Mouse (Mus musculus) fat pad, adult 2 months (tissue): ENCODE data around the gene Mlh1.

Experiments used
- DNase-seq: peaks from one replicate; pipeline ENCODE4 v3.0.0-alpha.2; 2011; ENCODE audit warnings: low read depth, low spot score; ENCODE audit errors: extremely low read depth

The Mlh1 gene

DNA sequence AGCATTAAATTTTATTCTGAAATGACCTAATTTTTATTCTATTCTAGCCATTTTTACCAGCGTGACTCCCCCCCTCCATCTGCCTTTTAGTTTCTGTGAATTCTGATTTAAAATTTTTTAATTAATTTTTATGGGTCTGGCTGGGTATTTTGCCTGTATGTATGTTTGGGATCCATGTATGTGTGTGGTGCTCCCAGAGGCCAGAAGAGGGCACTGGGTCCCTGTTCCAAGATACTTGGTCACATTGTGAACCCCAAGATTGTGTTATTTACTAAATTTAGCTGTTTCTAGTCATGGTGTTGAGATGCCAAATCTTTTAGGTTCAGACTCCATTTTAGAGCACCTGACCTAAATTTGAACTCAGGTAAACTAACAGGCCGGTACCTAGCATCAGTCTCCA is 14.9 kb upstream of the Mlh1 start:
- DNase-seq: no peak

- no peak for DNase-seq
Observed at GRCm38 (mm10) chr9:111285676-111286075, 14.1 kb upstream of the Mlh1 start.

DNA sequence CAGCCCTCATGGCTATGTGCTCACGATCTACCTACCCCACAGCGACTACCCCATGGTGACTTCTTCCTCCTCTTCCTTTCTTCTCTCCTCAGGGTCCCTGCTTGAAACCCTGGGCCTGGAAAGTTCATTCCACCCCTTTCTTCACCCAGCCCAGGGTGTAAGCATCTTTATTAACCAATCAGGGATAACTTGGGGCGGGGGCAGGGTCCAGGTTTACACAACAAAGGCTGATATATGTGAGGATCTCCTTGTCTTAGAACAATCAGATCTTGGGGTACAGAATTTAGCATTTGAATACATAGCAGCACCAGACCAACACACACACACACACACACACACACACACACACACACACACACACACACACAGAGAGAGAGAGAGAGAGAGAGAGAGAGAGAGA is 13.5 kb upstream of the Mlh1 start:
- DNase-seq: no peak

- DNase-seq: no peak
Observed at GRCm38 (mm10) chr9:111275156-111275555, 3.6 kb upstream of the Mlh1 start.

DNA sequence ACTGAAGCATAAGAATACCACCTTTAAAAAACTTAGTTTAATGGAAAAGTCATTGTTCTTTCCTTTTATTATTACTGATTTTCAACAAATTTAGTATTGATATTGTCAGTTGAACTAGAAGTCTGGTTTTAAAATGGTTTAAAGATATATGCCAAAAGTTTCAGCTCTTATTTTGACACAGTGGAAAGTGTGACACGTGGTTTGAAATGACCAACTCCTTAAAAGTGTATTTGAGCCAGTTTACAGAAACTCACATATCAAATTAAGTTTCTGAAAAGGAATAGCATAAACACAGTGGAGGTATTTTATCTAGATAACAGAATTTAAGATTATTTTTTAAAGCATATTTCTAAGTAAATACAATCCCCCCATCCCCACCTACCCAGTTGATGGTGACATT is 2.4 kb upstream of the Mlh1 start:
- DNase-seq: no peak

DNA sequence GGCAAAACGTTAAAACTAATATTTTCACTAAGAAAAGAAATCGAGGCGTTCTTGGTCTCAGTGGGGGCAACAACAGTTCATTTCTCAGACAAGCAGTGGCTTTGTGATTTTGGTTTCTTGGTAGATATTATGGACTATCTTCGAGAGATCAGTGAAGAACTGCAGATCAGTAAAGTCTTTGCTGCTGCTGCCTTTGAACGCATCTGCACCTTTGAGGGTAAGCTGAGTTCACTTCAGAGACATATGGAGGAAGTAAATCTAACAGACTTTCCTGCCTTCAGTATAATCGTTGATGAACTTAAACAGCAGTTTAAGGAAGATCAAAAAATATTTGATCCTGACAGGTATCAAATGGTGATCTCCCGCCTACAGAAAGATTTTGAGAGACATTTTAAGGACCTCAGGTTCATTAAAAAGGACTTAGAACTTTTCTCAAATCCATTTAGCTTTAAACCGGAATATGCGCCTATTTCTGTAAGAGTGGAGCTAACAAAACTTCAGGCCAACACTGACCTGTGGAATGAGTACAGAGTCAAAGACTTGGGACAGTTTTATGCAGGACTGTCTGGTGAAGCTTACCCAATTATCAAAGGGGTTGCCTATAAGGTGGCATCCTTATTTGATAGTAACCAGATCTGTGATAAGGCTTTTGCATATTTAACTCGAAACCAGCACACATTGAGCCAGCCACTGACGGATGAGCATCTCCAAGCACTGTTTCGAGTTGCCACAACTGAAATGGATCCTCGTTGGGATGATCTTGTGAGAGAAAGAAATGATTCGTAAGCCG is 1.6 kb upstream of the Mlh1 start:
- DNase-seq: no peak

DNA sequence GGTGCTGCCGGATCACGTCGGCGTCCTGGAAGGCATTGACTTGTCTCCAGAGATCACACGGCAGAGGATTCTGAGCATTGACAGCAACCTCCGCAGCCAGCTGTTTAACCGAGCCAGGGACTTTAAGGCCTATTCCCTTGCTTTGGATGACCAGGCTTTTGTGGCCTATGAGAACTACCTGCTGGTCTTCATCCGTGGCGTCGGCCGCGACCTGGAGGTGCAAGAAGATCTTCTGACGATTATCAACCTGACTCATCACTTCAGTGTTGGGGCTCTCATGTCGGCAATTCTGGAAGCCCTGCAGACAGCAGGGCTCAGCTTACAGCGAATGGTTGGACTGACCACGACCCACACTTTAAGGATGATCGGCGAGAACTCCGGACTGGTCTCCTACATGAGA is 765 bp upstream of the Mlh1 start:
- DNase-seq: no peak

GRCm38 (mm10) chr9:111271056-111271433 is 546 bp downstream of the Mlh1 start:
- no peak for DNase-seq

- DNase-seq: no peak
Observed at GRCm38 (mm10) chr9:111270606-111271005, 985 bp downstream of the Mlh1 start.

GRCm38 (mm10) chr9:111267998-111268397 is 3.6 kb downstream of the Mlh1 start:
- no peak for DNase-seq

DNA sequence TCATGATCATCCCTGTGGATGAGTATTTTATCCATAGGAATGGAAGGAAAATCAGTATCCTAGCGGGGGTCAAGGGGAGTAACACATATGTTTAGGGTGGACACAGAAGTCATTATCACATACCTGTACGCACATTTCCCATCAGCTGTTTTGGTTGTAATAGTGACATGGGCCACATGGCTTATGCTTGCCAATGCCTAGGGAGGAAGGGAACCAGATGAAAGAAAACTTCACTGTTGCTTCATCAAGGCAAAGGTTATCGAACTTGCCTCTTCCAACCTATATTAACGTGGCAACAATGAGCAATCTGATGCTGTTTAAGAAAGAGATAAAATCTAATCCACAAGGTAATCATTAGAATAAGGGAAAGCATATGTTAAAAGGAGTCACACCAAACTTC is 10.2 kb downstream of the Mlh1 start:
- no peak for DNase-seq

DNA sequence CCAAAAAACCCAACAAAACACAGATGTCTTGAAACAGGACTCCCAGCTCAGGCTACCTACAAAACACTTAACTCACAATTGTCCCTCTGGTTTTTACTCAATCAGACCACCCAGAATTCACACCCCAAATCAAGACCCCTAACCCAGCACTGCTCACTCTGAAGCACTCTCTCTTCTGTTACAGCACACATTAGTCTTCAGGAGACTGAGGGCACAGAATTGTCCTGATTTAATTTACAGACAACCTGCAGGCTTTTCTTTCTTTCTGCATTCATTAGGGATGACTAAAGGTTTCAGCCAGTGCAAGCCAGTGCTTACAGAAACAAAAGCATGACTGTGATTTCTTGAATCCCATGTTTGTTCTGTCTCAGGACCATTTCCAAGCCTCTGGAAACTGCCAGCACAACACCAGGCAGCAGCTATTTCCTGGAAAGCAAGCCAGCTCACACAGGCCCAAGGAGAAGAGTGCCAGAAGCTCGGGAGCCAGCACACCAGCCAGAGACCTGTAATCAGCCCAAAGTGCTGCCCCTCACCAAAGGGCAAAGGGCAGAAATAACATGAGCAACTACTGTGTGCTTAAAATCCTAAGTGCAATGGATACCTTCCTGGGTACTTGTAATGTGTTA is 11.1 kb downstream of the Mlh1 start:
- peak; percentile 52 for DNase-seq

- no peak for DNase-seq
Observed at GRCm38 (mm10) chr9:111252161-111252869, 19.3 kb downstream of the Mlh1 start.

- no peak for DNase-seq
Observed at GRCm38 (mm10) chr9:111247682-111248246, 23.8 kb downstream of the Mlh1 start.

DNA sequence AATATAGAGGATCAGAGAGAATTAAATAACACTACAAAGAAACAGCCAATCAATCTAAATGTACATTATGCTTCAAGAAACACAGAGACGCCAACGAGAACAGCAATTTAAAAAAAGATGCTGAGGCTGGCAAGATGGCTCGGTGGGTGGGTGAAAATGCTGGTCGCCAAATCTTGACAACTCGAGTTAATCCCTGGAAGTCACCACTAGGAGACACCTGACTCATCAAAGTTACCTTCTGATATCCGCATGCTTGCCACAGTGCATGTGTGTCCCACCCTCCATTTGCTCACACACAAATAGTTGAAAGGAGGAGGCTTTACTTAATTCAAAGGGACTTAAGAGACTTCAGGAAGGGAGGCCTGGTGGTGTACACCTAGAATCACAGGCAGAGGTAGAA is 26.0 kb downstream of the Mlh1 start:
- no peak for DNase-seq

DNA sequence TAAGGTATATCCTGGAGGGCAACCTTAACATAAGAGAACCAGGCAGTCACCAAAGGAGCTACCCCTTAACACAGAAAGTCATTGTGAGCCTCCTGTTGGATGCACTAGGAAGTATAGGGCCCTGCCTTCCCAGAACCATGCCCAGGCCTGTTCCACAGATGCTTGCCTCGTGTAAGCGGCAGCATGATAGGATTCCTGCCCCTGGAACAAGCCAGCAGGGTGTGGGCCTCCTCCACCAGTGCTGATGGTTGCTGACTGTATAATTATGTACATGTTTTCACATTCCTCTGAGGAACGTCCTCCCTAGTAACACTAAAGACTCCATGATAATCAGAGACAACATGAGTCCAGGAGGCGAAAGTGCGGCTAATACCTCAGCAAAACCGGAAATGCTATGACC is 28.2 kb downstream of the Mlh1 start:
- DNase-seq: no peak

GRCm38 (mm10) chr9:111239821-111240220 is 31.8 kb downstream of the Mlh1 start:
- DNase-seq: no peak

DNA sequence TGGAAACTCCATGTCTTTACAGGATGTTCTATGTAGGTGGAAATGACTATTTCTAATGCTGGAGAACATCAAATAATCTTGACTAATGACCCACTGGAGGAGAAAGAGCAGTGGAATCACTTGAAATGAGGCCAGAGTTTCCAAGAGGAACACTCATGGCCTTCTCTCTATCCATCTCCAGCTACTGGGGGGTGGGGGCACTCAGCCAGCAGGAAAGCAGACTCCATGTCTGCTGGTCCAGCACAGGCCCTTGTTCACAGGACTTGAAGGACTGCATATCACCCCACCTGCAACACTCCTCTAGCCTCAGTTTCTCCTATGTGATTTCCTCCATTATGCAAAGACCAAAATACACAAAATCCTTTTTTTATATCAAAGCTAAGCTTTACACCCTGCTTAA is 33.9 kb downstream of the Mlh1 start:
- DNase-seq: no peak

DNA sequence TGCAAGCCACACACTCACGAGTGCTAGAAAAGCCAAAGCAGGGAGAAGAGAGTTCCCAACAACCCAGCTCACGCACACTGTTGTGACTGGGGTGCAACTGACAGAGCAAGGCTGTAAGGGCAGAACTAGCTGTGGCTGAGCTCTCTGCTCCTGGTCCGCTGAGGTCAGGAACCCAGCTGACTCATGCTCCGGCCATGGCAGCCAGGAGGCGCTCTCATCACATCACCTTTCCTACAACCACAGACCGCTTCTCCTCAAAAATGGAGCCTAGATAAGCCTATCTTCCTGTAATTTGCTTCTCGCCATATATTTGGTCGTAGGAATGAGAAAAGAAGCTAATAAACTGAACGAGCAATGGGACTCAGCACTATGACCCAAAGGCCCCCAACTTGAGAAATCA is 36.9 kb downstream of the Mlh1 start:
- DNase-seq: no peak

DNA sequence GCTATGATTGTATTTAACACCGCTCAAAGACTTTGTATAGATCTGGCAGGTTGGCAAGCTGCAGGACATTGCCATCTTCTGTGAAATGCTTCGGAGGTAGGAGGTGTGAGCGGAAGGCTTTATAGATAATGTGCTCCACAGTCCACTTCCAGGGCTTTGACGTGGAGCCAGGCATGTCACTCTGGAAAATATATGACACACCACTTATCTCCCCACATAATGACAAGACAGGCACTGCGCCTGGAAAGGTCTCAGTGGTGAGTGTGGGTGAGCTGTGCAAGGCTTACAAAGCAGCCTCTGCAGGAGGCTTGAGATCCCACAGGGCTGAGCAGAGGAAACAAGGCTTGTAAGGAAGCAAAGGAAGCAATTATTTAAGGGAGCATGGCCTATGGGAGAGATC is 43.1 kb downstream of the Mlh1 start:
- no peak for DNase-seq

DNA sequence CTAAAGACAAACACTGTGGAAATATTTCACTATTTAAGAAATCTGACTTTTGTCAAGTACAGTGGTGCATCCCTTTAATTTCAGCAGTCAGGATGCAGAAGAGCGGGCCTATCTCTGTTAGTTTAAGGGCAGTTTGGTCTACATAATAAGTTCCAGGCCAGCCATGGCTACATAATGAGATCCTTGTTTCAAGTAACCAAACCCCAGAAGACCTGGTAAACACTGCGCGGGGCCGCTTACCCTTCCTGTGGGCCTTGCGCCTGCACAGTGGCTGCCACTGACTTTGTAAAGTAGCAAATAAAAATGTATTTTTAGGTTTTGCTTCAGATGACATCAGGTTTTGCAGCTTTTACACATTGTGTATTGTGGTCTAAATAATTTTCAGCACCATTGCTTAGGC is 48.2 kb downstream of the Mlh1 start:
- no peak for DNase-seq

GRCm38 (mm10) chr9:111221580-111221979 is 50.0 kb downstream of the Mlh1 start:
- no peak for DNase-seq
